Mouse (Mus musculus): ENCODE data around the gene Bicral. TPM values are rescaled to one million over a fixed set of nuclear protein-coding genes. Genes with fewer than 3 reads are reported as not detected.
"Not testable (repeated sequence)": the region's sequence is repeated elsewhere in the genome, so short reads cannot be mapped to it uniquely, and the experiment has no call there.

Bicral gene
- polyA plus RNA-seq, 1 experiment from 2014 or later, result 5.3 TPM

GRCm38 (mm10) chr17:46772038-46772403 lies 86.3 kb downstream of the Bicral start:
- peak overlapping the region; percentile 88 for H3K4me3 ChIP-seq (ENCODE audit: low read depth, low read length)
- DNase-seq (ENCODE audit: low spot score) (no peak), ATAC-seq (ENCODE audit: low read depth) (peak; percentile 21)
- no peaks in the 10 kb centered on the region for H3K27me3 ChIP-seq (replicated peaks; ENCODE audit: control insufficient read depth, insufficient read depth, low read length)
- no peaks in the 10 kb centered on the region for H3K4me1 ChIP-seq (ENCODE audit: control insufficient read depth, insufficient read depth, low read length)
- H3K9me3 ChIP-seq (ENCODE audit: control insufficient read depth, low read length), result no peaks in the 10 kb centered on the region
- WGBS, result 4% methylated on average over 5 of the region's 5 CpGs
- H3K27ac ChIP-seq (replicated peaks; ENCODE audit: low read depth, low read length), result peak overlapping the region; percentile 78
- H3K9ac ChIP-seq (ENCODE audit: low read depth, low read length), result peak overlapping the region; percentile 83
- peak overlapping the region; percentile 84 for H3K4me2 ChIP-seq (ENCODE audit: low read depth, low read length)
- H3K36me3 ChIP-seq (ENCODE audit: control insufficient read depth, insufficient read depth, low read length), result peaks cover 26% of the 10 kb centered on the region

- ATAC-seq (ENCODE audit: low read depth) (no peak), DNase-seq (ENCODE audit: low spot score) (no peak)
- Histone ChIP-seq H3K27me3 (replicated peaks; ENCODE audit: control insufficient read depth, insufficient read depth, low read length) (no peaks in the 10 kb centered on the region), H3K4me3 (ENCODE audit: low read depth, low read length) (peak overlapping the region; percentile 88), H3K27ac (replicated peaks; ENCODE audit: low read depth, low read length) (peak overlapping the region; percentile 78), H3K4me2 (ENCODE audit: low read depth, low read length) (peak overlapping the region; percentile 84), H3K9me3 (ENCODE audit: control insufficient read depth, low read length) (no peaks in the 10 kb centered on the region), H3K4me1 (ENCODE audit: control insufficient read depth, insufficient read depth, low read length) (no peaks in the 10 kb centered on the region), H3K9ac (ENCODE audit: low read depth, low read length) (peak overlapping the region; percentile 83), H3K36me3 (ENCODE audit: control insufficient read depth, insufficient read depth, low read length) (peaks cover 22% of the 10 kb centered on the region)
- 68% methylated on average over 17 of the region's 17 CpGs for WGBS
These were observed 86.7 kb downstream of the Bicral start for GRCm38 (mm10) chr17:46771616-46772015.

GRCm38 (mm10) chr17:46771025-46771424 lies 87.3 kb downstream of the Bicral start:
- WGBS, result 77% methylated on average over 4 of the region's 4 CpGs

GRCm38 (mm10) chr17:46770546-46770945 lies 87.7 kb downstream of the Bicral start:
- no peaks in the 10 kb centered on the region for H3K27me3 ChIP-seq (replicated peaks; ENCODE audit: control insufficient read depth, insufficient read depth, low read length)
- no peak overlapping the region for H3K4me2 ChIP-seq (ENCODE audit: low read depth, low read length)
- 84% methylated on average over 11 of the region's 11 CpGs for WGBS
- no peak overlapping the region for H3K4me3 ChIP-seq (ENCODE audit: low read depth, low read length)
- ATAC-seq (ENCODE audit: low read depth) (no peak), DNase-seq (ENCODE audit: low spot score) (no peak)
- H3K27ac ChIP-seq (replicated peaks; ENCODE audit: low read depth, low read length), result no peak overlapping the region
- no peaks in the 10 kb centered on the region for H3K4me1 ChIP-seq (ENCODE audit: control insufficient read depth, insufficient read depth, low read length)
- H3K36me3 ChIP-seq (ENCODE audit: control insufficient read depth, insufficient read depth, low read length), result peaks cover 12% of the 10 kb centered on the region
- no peaks in the 10 kb centered on the region for H3K9me3 ChIP-seq (ENCODE audit: control insufficient read depth, low read length)
- no peak overlapping the region for H3K9ac ChIP-seq (ENCODE audit: low read depth, low read length)

More at GRCm38 (mm10) chr17:46771025-46771424, 87.3 kb downstream of the Bicral start:
- Histone ChIP-seq H3K36me3 (ENCODE audit: control insufficient read depth, insufficient read depth, low read length) (peaks cover 16% of the 10 kb centered on the region), H3K4me1 (ENCODE audit: control insufficient read depth, insufficient read depth, low read length) (no peaks in the 10 kb centered on the region), H3K9ac (ENCODE audit: low read depth, low read length) (no peak overlapping the region), H3K9me3 (ENCODE audit: control insufficient read depth, low read length) (no peaks in the 10 kb centered on the region), H3K27me3 (replicated peaks; ENCODE audit: control insufficient read depth, insufficient read depth, low read length) (no peaks in the 10 kb centered on the region), H3K4me3 (ENCODE audit: low read depth, low read length) (no peak overlapping the region), H3K4me2 (ENCODE audit: low read depth, low read length) (no peak overlapping the region), H3K27ac (replicated peaks; ENCODE audit: low read depth, low read length) (no peak overlapping the region)
- no peak for ATAC-seq (ENCODE audit: low read depth)
- no peak for DNase-seq (ENCODE audit: low spot score)

GRCm38 (mm10) chr17:46767868-46768267 lies 90.4 kb downstream of the Bicral start:
- Histone ChIP-seq H3K36me3 (ENCODE audit: control insufficient read depth, insufficient read depth, low read length) (no peaks in the 10 kb centered on the region), H3K4me1 (ENCODE audit: control insufficient read depth, insufficient read depth, low read length) (no peaks in the 10 kb centered on the region), H3K27me3 (replicated peaks; ENCODE audit: control insufficient read depth, insufficient read depth, low read length) (no peaks in the 10 kb centered on the region), H3K9me3 (ENCODE audit: control insufficient read depth, low read length) (no peaks in the 10 kb centered on the region), H3K9ac (ENCODE audit: low read depth, low read length) (peak overlapping the region; percentile 34; the same call in 1 of the 2 replicates), H3K27ac (replicated peaks; ENCODE audit: low read depth, low read length) (no peak overlapping the region), H3K4me2 (ENCODE audit: low read depth, low read length) (no peak overlapping the region), H3K4me3 (ENCODE audit: low read depth, low read length) (no peak overlapping the region)
- ATAC-seq (ENCODE audit: low read depth) (no peak), DNase-seq (ENCODE audit: low spot score) (no peak)
- WGBS, result 53% methylated on average over 7 of the region's 8 CpGs

GRCm38 (mm10) chr17:46764916-46765315 lies 93.4 kb downstream of the Bicral start:
- not testable (repeated sequence) for H3K4me2 ChIP-seq (ENCODE audit: low read depth, low read length); H3K9me3 ChIP-seq (ENCODE audit: control insufficient read depth, low read length); H3K27me3 ChIP-seq (replicated peaks; ENCODE audit: control insufficient read depth, insufficient read depth, low read length); ATAC-seq (ENCODE audit: low read depth); H3K4me3 ChIP-seq (ENCODE audit: low read depth, low read length); DNase-seq (ENCODE audit: low spot score); H3K4me1 ChIP-seq (ENCODE audit: control insufficient read depth, insufficient read depth, low read length); H3K9ac ChIP-seq (ENCODE audit: low read depth, low read length); H3K27ac ChIP-seq (replicated peaks; ENCODE audit: low read depth, low read length); H3K36me3 ChIP-seq (ENCODE audit: control insufficient read depth, insufficient read depth, low read length)
- 59% methylated on average over 8 of the region's 9 CpGs for WGBS

- H3K27ac ChIP-seq (replicated peaks; ENCODE audit: low read depth, low read length), result no peak within 1 kb of the TSS
- no peaks in the 10 kb centered on the region for H3K36me3 ChIP-seq (ENCODE audit: control insufficient read depth, insufficient read depth, low read length)
- H3K4me3 ChIP-seq (ENCODE audit: low read depth, low read length), result no peak within 1 kb of the TSS
- DNase-seq (ENCODE audit: low spot score) (no peak), ATAC-seq (ENCODE audit: low read depth) (no peak)
- no peaks in the 10 kb centered on the region for H3K27me3 ChIP-seq (replicated peaks; ENCODE audit: control insufficient read depth, insufficient read depth, low read length)
- no peaks in the 10 kb centered on the region for H3K4me1 ChIP-seq (ENCODE audit: control insufficient read depth, insufficient read depth, low read length)
- 80% methylated on average over 1 of the region's 2 CpGs for WGBS
- H3K9me3 ChIP-seq (ENCODE audit: control insufficient read depth, low read length), result no peaks in the 10 kb centered on the region
- H3K4me2 ChIP-seq (ENCODE audit: low read depth, low read length), result no peak within 1 kb of the TSS
- H3K9ac ChIP-seq (ENCODE audit: low read depth, low read length), result no peak within 1 kb of the TSS
These were observed 94.7 kb downstream of the Bicral start, which contains the start of gene Ptcra for GRCm38 (mm10) chr17:46763544-46763943. Ptcra (minus strand) TSS chr17:46763712.

- H3K4me1 ChIP-seq (ENCODE audit: control insufficient read depth, insufficient read depth, low read length), result no peaks in the 10 kb centered on the region
- H3K36me3 ChIP-seq (ENCODE audit: control insufficient read depth, insufficient read depth, low read length), result no peaks in the 10 kb centered on the region
- ATAC-seq (ENCODE audit: low read depth), result no peak
- no peaks in the 10 kb centered on the region for H3K9me3 ChIP-seq (ENCODE audit: control insufficient read depth, low read length)
- no peaks in the 10 kb centered on the region for H3K27me3 ChIP-seq (replicated peaks; ENCODE audit: control insufficient read depth, insufficient read depth, low read length)
- H3K9ac ChIP-seq (ENCODE audit: low read depth, low read length), result no peak overlapping the region; the same call in 1 of the 2 replicates
- no peak overlapping the region for H3K4me3 ChIP-seq (ENCODE audit: low read depth, low read length)
- 72% methylated on average over 12 of the region's 12 CpGs for WGBS
- H3K4me2 ChIP-seq (ENCODE audit: low read depth, low read length), result no peak overlapping the region
- DNase-seq (ENCODE audit: low spot score), result no peak
- H3K27ac ChIP-seq (replicated peaks; ENCODE audit: low read depth, low read length), result no peak overlapping the region
These were observed 99.5 kb downstream of the Bicral start for GRCm38 (mm10) chr17:46758753-46759152.

- peak within 1 kb of the TSS; percentile 77 for H3K27ac ChIP-seq (replicated peaks; ENCODE audit: low read depth, low read length)
- peak; percentile 100 for DNase-seq (ENCODE audit: low spot score)
- no peaks in the 10 kb centered on the region for H3K9me3 ChIP-seq (ENCODE audit: control insufficient read depth, low read length)
- H3K4me1 ChIP-seq (ENCODE audit: control insufficient read depth, insufficient read depth, low read length), result peaks cover 9% of the 10 kb centered on the region; the same call in 1 of the 2 replicates
- ATAC-seq (ENCODE audit: low read depth), result peak; percentile 99
- H3K4me3 ChIP-seq (ENCODE audit: low read depth, low read length), result peak within 1 kb of the TSS; percentile 74
- H3K36me3 ChIP-seq (ENCODE audit: control insufficient read depth, insufficient read depth, low read length), result no peaks in the 10 kb centered on the region
- H3K27me3 ChIP-seq (replicated peaks; ENCODE audit: control insufficient read depth, insufficient read depth, low read length), result no peaks in the 10 kb centered on the region
- peak within 1 kb of the TSS; percentile 80 for H3K4me2 ChIP-seq (ENCODE audit: low read depth, low read length)
- peak within 1 kb of the TSS; percentile 78 for H3K9ac ChIP-seq (ENCODE audit: low read depth, low read length)
- under 1% methylated on average over 34 of the region's 58 CpGs for WGBS
These were observed 106.3 kb downstream of the Bicral start, which contains the start of gene Cnpy3 for GRCm38 (mm10) chr17:46751794-46752556. Cnpy3 (minus strand) TSS chr17:46752214.

All from embryonic facial prominence, embryonic 14.5 days (tissue).